Mouse (Mus musculus) adrenal gland, postnatal 25 days (tissue): Measurements from ENCODE around the gene Sptbn2. TPM values are rescaled to one million over a fixed set of nuclear protein-coding genes. Genes with fewer than 3 reads are reported as not detected.

Experiments used
- DNase-seq: peaks from one replicate; pipeline ENCODE4 v3.0.0; 2021; ENCODE audit warnings: mixed read lengths
- long read RNA-seq: library from polyadenylated mRNA; stranded (forward); transcript quantifications from one replicate; pipeline ENCODE4 v2.0.0, GENCODE M21; 2021
- total RNA-seq: library from RNA; stranded (reverse); gene quantifications from 2 replicates; pipeline ENCODE4 v1.2.3, GENCODE M21; 2021

Sptbn2 gene
- 0.73 and 1.00 TPM in 2 replicates for total RNA-seq
- long read RNA-seq, partial matches to known transcripts, result 7 of 9 reads
- long read RNA-seq, other reads (novel, unspliced or antisense), result 2 of 9 reads

DNA sequence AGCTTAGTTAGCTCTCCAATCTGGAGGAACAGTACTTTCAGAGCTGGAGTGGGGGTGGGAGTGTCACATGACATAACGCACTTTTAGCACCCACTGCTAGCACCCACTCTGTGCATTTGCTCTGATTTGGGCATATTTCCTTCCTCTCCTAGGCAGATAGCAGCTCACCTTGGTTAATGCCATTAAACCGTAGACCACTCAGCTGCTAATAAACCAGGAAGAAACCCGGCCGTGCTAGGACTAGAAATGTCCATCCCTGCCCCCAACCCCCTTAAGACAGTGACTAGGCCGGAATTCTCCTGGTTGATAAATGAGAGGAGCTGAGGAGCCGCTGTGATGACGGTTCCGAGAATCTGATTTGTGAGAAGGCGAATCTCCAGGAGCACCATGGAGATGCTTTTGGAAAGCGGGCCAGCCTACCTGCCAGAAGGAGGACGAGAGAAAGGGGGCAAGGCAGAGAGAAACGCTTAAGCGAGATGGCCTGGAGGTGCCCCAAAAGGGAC lies at the start of gene Sptbn2:
TSS of gene Sptbn2 (plus strand) at position 70 of the 503 bp plus-strand sequence.
- no peak for DNase-seq

GRCm38 (mm10) chr19:4666815-4667214 lies 44.2 kb upstream of the Sptbn2 start:
- DNase-seq, result no peak

GRCm38 (mm10) chr19:4670776-4671175 lies 40.2 kb upstream of the Sptbn2 start:
- no peak for DNase-seq

GRCm38 (mm10) chr19:4672401-4672800 lies 38.6 kb upstream of the Sptbn2 start:
- DNase-seq, result no peak

- no peak for DNase-seq
Observed at GRCm38 (mm10) chr19:4694346-4694745, 16.6 kb upstream of the Sptbn2 start.

DNA sequence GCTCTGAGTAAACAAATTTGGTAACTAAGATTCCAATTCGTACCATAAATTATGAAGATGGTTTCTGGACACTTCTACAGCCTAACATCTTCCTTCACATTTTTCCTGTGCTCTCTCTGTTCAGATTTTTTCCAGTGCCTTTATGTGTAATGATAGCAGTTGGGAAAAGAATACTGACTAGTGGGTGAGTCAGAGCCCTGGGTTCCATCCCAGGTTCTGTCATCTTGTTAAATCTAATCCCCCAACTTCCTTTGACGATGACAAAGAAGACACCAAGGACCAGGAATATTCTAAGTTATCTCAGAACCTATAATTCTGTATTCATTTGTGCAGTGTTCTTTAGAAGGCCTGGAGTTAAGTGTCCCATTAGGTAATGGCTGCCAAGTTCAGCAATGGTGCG lies 13.8 kb upstream of the Sptbn2 start:
- no peak for DNase-seq

GRCm38 (mm10) chr19:4697721-4698120 lies 13.2 kb upstream of the Sptbn2 start:
- DNase-seq, result no peak

DNA sequence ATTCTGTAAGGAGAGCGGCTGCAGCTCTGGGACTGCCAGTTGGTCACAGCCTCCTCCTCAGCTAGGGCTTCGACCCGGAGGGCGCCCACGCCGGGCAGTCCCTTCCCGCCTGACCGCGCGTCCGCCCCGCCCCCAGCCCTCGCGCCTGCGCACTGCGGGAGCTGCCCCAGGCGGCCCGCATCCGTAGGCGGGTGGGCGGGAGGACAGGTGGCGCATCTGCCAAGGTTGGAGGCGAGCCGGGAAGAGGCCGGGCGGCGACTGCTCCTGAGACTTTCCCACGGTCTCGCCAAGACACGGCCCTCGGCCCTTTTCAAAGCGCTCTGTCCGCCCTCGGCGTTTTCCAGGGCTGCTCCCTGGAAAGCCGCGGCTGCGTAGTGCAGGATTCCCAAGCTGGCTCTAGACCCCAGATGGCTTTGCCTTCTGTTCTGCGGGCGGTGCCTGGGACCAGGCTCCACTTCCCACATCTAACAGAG lies 12.7 kb upstream of the Sptbn2 start, which contains the start of gene Gm960:
TSS of gene Gm960 (minus strand) at position 464 of the 473 bp plus-strand sequence.
- DNase-seq, result peak; percentile 82

GRCm38 (mm10) chr19:4698856-4699255 lies 12.1 kb upstream of the Sptbn2 start:
- DNase-seq, result no peak

GRCm38 (mm10) chr19:4699821-4700220 lies 11.1 kb upstream of the Sptbn2 start:
- no peak for DNase-seq

DNA sequence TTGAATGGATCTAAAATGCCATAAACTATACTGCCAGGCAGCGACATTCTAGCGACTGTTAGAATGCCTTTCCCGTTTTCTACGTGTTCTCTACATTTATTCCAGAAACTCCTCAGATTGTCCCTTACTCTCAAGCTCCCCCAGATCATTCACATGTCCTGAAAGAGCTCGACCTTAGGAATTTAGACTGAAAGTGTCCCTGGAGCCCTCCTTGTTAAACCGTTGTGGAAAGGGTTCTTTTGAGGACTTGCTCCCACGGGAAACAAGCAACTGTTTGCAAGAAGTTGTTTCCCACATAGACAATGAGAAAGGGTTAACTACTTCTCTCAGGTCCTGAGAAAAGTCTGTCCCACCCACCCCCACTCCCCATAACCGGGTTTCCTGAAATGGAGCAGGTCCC lies 10.3 kb upstream of the Sptbn2 start:
- DNase-seq, result no peak

DNA sequence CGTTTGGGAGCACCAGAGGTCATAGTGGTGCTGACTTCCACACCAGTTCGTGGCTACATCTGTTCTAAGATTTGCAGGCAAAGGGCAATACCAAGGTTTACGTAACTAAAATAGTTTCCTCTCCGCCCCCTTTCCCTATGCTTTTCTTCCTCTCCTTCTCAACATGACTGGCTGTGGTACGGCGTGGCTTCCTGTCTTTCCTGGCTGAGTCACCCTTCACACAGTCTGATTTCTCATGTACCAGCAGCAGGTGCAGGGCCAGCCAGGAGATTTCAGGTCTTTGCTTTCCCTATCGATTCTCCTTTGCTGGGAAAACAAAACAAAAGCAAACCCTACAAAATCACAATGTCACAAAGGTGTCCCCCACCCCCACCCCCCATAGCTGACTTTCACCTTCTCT lies 9.7 kb upstream of the Sptbn2 start:
- no peak for DNase-seq

- DNase-seq, result no peak
Observed at GRCm38 (mm10) chr19:4708765-4709164, 2.2 kb upstream of the Sptbn2 start.

- DNase-seq, result no peak
Observed at GRCm38 (mm10) chr19:4711601-4712155, 711 bp downstream of the Sptbn2 start.

DNA sequence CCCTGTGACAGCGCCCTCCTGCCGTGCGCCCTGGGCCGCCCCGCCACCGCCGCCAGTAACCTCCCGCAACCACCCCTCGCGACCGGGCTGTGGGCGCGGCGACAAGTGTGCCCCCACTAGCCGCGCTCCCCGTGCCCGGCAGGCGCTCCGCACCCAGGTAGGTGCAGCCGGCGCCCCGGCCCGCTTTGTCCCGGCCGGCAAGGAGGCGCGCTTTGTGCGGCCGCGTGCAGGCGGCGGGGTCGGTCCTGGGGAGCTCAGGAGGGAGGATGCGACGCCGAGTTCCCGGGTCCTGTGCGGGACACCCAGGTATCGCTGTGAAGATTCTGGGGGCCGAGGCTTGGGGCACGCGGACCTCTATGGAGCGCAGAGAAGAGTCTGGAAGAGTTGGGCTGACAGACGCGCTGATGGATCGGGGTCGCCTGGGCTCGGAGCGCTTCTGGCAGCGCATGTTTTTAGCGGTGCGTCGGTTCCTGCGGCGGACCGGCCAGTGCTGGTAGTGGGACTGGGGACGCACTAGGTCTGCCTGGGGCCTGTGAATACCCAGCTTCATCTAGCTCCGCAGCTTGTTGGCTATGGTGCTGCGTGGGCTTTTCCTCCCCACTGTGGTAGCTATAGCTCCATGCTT lies 1.3 kb downstream of the Sptbn2 start:
- DNase-seq, result no peak

GRCm38 (mm10) chr19:4712781-4713526 lies 2.0 kb downstream of the Sptbn2 start:
- no peak for DNase-seq

- no peak for DNase-seq
Observed at GRCm38 (mm10) chr19:4713886-4714285, 2.9 kb downstream of the Sptbn2 start.

- DNase-seq, result no peak
Observed at GRCm38 (mm10) chr19:4716756-4717155, 5.8 kb downstream of the Sptbn2 start.

DNA sequence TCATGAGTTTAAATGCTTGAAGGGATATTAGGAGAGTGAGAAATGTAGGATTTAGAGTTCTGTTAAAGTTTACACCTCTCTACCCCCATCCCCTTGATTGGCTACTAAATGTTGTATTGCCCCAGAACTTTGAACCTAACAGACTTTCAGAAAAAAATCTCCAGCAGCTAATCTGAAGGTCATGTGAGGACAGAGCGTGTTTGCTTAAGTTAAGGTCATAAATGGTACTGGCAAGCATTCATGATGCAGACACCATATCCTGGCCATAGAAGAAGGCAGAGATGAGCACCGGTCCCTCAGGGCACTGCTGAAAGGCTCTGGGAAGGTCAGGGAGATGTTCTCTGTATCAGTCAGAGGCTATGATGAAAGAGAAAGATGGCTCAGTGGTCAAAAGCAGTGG lies 6.3 kb downstream of the Sptbn2 start:
- DNase-seq, result no peak

GRCm38 (mm10) chr19:4718716-4719115 lies 7.7 kb downstream of the Sptbn2 start:
- DNase-seq, result no peak

DNA sequence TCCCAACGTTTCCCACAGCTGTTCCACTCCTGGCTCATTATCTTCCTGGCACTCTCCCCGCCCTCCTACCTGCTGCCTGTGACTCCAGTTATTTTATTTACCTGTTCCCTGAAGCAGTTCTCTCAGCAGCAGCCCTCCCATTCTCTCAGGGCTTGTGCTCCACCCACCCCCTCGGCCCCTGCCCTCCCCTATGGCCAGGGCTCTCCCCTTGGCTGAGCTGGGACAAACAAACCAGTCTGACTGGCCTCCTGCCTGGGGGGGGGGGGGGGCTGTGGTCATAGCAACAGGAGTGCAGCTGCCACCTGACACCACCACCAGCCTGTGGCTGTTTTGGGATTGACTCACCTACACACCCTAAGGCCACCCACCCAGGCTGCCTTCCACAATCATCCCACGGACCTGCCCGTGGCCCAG lies 8.4 kb downstream of the Sptbn2 start:
- no peak for DNase-seq

GRCm38 (mm10) chr19:4720112-4720511 lies 9.1 kb downstream of the Sptbn2 start:
- DNase-seq, result no peak

DNA sequence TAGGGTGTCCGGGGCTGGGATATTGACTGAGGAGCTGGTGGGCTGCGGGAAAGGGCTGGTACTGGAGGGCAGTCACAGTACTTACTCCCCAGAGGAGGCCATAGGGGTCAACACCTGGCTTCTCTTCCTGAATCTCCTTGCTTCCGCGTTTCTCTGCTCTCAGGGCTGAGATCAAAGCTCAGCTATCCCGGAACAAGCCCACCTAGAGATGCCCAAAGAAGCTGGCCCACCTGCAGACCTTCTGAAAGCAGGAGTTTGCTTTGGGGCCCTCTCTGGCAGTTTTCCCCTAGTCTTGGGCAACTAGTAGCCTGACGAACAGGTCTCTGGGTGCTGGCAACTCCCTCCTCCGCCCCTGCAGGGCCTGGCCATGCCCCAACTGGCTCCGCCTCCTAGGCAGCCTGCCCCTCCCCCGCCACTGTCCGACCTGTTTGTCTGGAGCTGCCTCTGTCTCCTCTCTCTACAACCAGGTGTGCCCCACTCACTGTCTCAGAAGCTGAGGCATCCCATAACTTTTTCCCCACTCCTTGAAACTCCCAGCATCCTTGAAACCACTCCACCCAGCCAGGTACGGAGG lies 9.8 kb downstream of the Sptbn2 start:
- DNase-seq, result no peak
